Mouse (Mus musculus): ENCODE measurements around the gene Sost. TPM values are rescaled to one million over a fixed set of nuclear protein-coding genes. Genes with fewer than 3 reads are reported as not detected.
A peak's percentile ranks its signal among the peaks of the same experiment; 100 is the strongest.

The Sost gene
- polyA plus RNA-seq, 1 experiment from 2014 or later = 0.80 TPM

DNA sequence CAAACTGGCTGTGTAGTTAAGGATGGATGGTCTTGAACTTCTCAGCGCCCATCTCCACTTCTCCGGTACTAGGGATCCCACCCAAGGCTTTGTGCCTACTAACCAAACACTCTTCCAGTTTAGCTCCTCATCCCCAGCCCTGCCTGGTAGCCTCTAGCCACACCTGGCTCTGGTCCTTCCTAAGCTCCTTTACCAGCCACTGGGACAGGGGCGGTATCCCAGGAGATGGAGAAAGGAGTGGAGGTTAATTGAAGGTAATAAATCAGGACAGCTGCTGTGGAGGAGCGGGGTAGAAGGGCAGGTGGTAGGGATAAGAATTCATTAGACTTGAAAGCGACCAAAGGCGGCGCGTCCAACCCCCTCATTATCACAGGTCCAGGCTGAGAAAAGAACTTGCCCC is 2.2 kb downstream of the Sost start:
- ATAC-seq (ENCODE audit: low FRiP score, low TSS enrichment) = peak; percentile 31; the same call in 1 of the 2 replicates
- H3K9ac ChIP-seq (replicated peaks; ENCODE audit: low read length) = no peak overlapping the region
- peaks cover 62% of the 10 kb centered on the region for H3K27me3 ChIP-seq (ENCODE audit: insufficient read depth, low read length)
- peaks cover 64% of the 10 kb centered on the region for H3K4me1 ChIP-seq (ENCODE audit: insufficient read depth, low read length)
- WGBS = 6% methylated on average over 8 of the region's 8 CpGs
- H3K27ac ChIP-seq (ENCODE audit: low read length) = peak overlapping the region; percentile 28; the same call in 1 of the 2 replicates
- no peaks in the 10 kb centered on the region for H3K9me3 ChIP-seq (ENCODE audit: low read length)
- H3K4me2 ChIP-seq (replicated peaks; ENCODE audit: low read depth, low read length) = peak overlapping the region; percentile 93; the same call in 1 of the 2 replicates
- H3K4me3 ChIP-seq (ENCODE audit: low read length) = no peak overlapping the region; the same call in 1 of the 2 replicates
- no peaks in the 10 kb centered on the region for H3K36me3 ChIP-seq (ENCODE audit: insufficient read depth, low read length)

GRCm38 (mm10) chr11:101963473-101964291 is 3.1 kb downstream of the Sost start:
- ATAC-seq (ENCODE audit: low FRiP score, low TSS enrichment) = peak; percentile 22; the same call in 1 of the 2 replicates
- under 1% methylated on average over 78 of the region's 78 CpGs for WGBS
- H3K27me3 ChIP-seq (ENCODE audit: insufficient read depth, low read length) = peaks cover 62% of the 10 kb centered on the region

GRCm38 (mm10) chr11:101963043-101963442 is 3.8 kb downstream of the Sost start:
- Histone ChIP-seq H3K4me2 (replicated peaks; ENCODE audit: low read depth, low read length) (peak overlapping the region; percentile 93), H3K4me1 (ENCODE audit: insufficient read depth, low read length) (peaks cover 56% of the 10 kb centered on the region), H3K27ac (ENCODE audit: low read length) (no peak overlapping the region), H3K9me3 (ENCODE audit: low read length) (no peaks in the 10 kb centered on the region), H3K9ac (replicated peaks; ENCODE audit: low read length) (peak overlapping the region; percentile 71), H3K4me3 (ENCODE audit: low read length) (peak overlapping the region; percentile 59), H3K36me3 (ENCODE audit: insufficient read depth, low read length) (no peaks in the 10 kb centered on the region), H3K27me3 (ENCODE audit: insufficient read depth, low read length) (peaks cover 62% of the 10 kb centered on the region)
- 4% methylated on average over 11 of the region's 11 CpGs for WGBS
- no peak for ATAC-seq (ENCODE audit: low FRiP score, low TSS enrichment)

More at GRCm38 (mm10) chr11:101963473-101964291, 3.1 kb downstream of the Sost start:
- peak overlapping the region; percentile 28; the same call in 1 of the 2 replicates for H3K27ac ChIP-seq (ENCODE audit: low read length)
- peaks cover 62% of the 10 kb centered on the region for H3K4me1 ChIP-seq (ENCODE audit: insufficient read depth, low read length)
- no peaks in the 10 kb centered on the region for H3K36me3 ChIP-seq (ENCODE audit: insufficient read depth, low read length)
- no peaks in the 10 kb centered on the region for H3K9me3 ChIP-seq (ENCODE audit: low read length)
- peak overlapping the region; percentile 93 for H3K4me2 ChIP-seq (replicated peaks; ENCODE audit: low read depth, low read length)
- H3K9ac ChIP-seq (replicated peaks; ENCODE audit: low read length) = peak overlapping the region; percentile 71
- peak overlapping the region; percentile 59 for H3K4me3 ChIP-seq (ENCODE audit: low read length)

DNA sequence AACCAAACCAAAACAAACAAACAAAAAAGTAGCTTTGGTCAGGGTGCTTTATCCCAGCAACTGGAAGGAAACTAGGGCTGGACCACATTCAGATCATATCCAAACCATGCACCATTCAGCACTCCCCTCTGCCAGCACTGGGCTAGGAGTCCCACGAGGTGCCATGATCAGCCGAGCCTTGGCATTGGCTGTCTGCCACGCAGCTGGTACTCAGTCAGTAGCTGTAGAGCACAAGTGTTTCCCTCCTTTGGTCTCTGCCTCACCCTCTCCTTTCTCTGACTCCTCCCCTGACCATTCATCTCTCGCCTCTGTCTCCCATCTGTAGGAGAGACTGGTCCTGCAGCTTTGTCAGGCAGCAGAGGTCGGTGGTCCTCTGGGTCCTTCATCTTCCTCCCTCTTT is 9.3 kb downstream of the Sost start:
- Histone ChIP-seq H3K27me3 (ENCODE audit: insufficient read depth, low read length) (peaks cover 23% of the 10 kb centered on the region), H3K4me3 (ENCODE audit: low read length) (no peak overlapping the region), H3K4me1 (ENCODE audit: insufficient read depth, low read length) (peaks cover 15% of the 10 kb centered on the region), H3K9me3 (ENCODE audit: low read length) (no peaks in the 10 kb centered on the region), H3K27ac (ENCODE audit: low read length) (no peak overlapping the region), H3K9ac (replicated peaks; ENCODE audit: low read length) (no peak overlapping the region), H3K36me3 (ENCODE audit: insufficient read depth, low read length) (no peaks in the 10 kb centered on the region), H3K4me2 (replicated peaks; ENCODE audit: low read depth, low read length) (no peak overlapping the region)
- ATAC-seq (ENCODE audit: low FRiP score, low TSS enrichment) = no peak
- WGBS = 67% methylated on average over 5 of the region's 5 CpGs

DNA sequence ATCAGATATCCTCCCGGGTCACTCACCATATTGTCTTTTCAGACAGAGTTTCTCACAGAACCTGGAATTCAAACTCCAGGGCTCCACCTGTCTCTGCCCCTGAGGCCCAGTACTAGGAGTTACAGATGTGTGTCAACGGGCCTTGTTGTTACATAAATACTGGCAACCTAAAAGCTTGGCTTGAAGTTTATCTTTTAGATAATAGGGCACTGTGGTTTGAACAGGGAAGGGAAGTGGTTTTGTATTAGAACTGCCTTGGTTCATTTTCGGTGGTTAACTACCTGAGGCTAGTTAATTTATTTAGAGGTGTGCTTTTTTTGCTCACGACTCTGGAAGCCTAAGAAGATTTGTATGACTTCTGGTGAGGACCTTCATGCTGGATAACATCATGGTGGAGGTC is 13.4 kb downstream of the Sost start:
- H3K4me1 ChIP-seq (ENCODE audit: insufficient read depth, low read length) = peaks cover 18% of the 10 kb centered on the region
- 43% methylated on average over 4 of the region's 4 CpGs for WGBS
- H3K9ac ChIP-seq (replicated peaks; ENCODE audit: low read length) = no peak overlapping the region
- H3K4me2 ChIP-seq (replicated peaks; ENCODE audit: low read depth, low read length) = peak overlapping the region; percentile 17; the same call in 1 of the 2 replicates
- no peaks in the 10 kb centered on the region for H3K36me3 ChIP-seq (ENCODE audit: insufficient read depth, low read length)
- H3K27me3 ChIP-seq (ENCODE audit: insufficient read depth, low read length) = peaks cover 9% of the 10 kb centered on the region; the same call in 1 of the 2 replicates
- no peaks in the 10 kb centered on the region for H3K9me3 ChIP-seq (ENCODE audit: low read length)
- ATAC-seq (ENCODE audit: low FRiP score, low TSS enrichment) = no peak
- peak overlapping the region; percentile 66 for H3K27ac ChIP-seq (ENCODE audit: low read length)
- no peak overlapping the region for H3K4me3 ChIP-seq (ENCODE audit: low read length)

DNA sequence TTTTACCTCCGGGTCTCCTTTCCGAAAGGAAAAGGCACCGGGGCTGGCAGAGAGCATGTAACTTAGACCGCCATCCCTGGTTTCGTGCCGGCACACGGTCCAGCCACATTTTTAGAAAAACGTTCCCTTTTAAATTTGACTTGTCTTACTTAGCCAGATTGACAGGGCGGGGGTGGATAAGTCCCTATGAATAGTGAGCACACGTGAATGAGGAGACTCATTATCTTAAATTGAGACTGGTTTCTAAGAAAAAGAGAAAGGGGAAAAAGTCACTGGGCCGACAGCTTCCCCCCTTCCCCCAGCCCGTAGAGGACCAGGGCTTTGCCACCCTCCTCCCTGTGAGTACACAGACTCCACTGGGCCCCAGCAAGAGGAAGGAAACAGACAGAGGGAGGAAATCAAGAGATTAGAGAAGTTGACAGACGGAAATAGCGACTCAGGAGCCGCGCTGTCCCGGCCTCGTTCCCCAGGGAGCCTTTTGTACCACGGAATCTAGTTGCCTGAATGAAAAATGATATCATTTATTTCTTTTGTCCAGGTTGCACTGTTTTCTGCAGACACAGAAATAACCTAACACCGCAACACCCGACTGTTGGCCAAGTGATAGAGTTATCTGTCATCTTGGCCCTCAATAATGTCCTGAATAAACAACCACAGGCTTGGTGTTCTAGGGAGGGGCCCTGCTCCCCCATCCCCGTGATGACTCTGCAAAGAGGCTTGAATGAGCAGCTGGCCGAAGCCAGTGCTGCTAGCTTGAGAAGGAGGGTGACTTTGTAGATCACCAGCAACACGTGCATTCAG is 14.1 kb downstream of the Sost start:
- WGBS = 23% methylated on average over 24 of the region's 24 CpGs
- no peak overlapping the region for H3K4me3 ChIP-seq (ENCODE audit: low read length)
- no peaks in the 10 kb centered on the region for H3K36me3 ChIP-seq (ENCODE audit: insufficient read depth, low read length)
- peak; percentile 90 for ATAC-seq (ENCODE audit: low FRiP score, low TSS enrichment)
- H3K9ac ChIP-seq (replicated peaks; ENCODE audit: low read length) = no peak overlapping the region; the same call in 1 of the 2 replicates
- H3K4me2 ChIP-seq (replicated peaks; ENCODE audit: low read depth, low read length) = peak overlapping the region; percentile 17
- no peaks in the 10 kb centered on the region for H3K9me3 ChIP-seq (ENCODE audit: low read length)
- peaks cover 18% of the 10 kb centered on the region for H3K4me1 ChIP-seq (ENCODE audit: insufficient read depth, low read length)
- peak overlapping the region; percentile 66 for H3K27ac ChIP-seq (ENCODE audit: low read length)
- H3K27me3 ChIP-seq (ENCODE audit: insufficient read depth, low read length) = peaks cover 9% of the 10 kb centered on the region; the same call in 1 of the 2 replicates

GRCm38 (mm10) chr11:101950021-101950420 is 16.8 kb downstream of the Sost start:
- H3K36me3 ChIP-seq (ENCODE audit: insufficient read depth, low read length) = no peaks in the 10 kb centered on the region
- H3K27ac ChIP-seq (ENCODE audit: low read length) = no peak overlapping the region
- H3K4me1 ChIP-seq (ENCODE audit: insufficient read depth, low read length) = peaks cover 25% of the 10 kb centered on the region
- no peak for ATAC-seq (ENCODE audit: low FRiP score, low TSS enrichment)
- no peak overlapping the region for H3K4me3 ChIP-seq (ENCODE audit: low read length)
- H3K9ac ChIP-seq (replicated peaks; ENCODE audit: low read length) = no peak overlapping the region
- no peak overlapping the region for H3K4me2 ChIP-seq (replicated peaks; ENCODE audit: low read depth, low read length)
- H3K27me3 ChIP-seq (ENCODE audit: insufficient read depth, low read length) = peaks cover under 1% of the 10 kb centered on the region; the same call in 1 of the 2 replicates
- WGBS = 90% methylated on average over 5 of the region's 5 CpGs
- H3K9me3 ChIP-seq (ENCODE audit: low read length) = no peaks in the 10 kb centered on the region

DNA sequence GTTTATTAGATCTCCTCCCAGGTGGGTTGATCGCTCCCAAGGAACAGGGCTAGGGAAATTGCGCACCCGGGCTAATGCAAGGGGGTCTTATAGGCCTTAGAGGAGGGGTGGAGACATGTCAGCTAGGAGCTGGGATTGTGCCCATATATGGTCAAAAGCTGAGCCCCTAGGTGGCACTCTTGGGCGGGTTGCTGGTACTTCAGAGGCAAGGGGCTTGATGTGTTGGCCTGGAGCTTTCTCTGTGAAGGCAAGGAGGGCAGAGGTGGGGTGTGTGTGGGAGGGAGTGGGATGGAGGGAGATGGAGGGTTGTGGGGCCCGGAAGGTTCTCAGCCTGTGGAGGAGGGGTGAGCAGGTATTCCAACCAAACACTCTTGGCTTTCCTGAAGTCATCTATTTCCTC is 20.3 kb downstream of the Sost start:
- Histone ChIP-seq H3K4me3 (ENCODE audit: low read length) (no peak overlapping the region), H3K27me3 (ENCODE audit: insufficient read depth, low read length) (no peaks in the 10 kb centered on the region), H3K27ac (ENCODE audit: low read length) (no peak overlapping the region), H3K36me3 (ENCODE audit: insufficient read depth, low read length) (no peaks in the 10 kb centered on the region), H3K4me1 (ENCODE audit: insufficient read depth, low read length) (peaks cover 7% of the 10 kb centered on the region), H3K9me3 (ENCODE audit: low read length) (no peaks in the 10 kb centered on the region), H3K4me2 (replicated peaks; ENCODE audit: low read depth, low read length) (no peak overlapping the region), H3K9ac (replicated peaks; ENCODE audit: low read length) (no peak overlapping the region)
- WGBS = 20% methylated on average over 5 of the region's 5 CpGs
- ATAC-seq (ENCODE audit: low FRiP score, low TSS enrichment) = peak; percentile 42; the same call in 1 of the 2 replicates

GRCm38 (mm10) chr11:101943055-101943454 is 23.8 kb downstream of the Sost start:
- Histone ChIP-seq H3K4me3 (ENCODE audit: low read length) (no peak overlapping the region), H3K27me3 (ENCODE audit: insufficient read depth, low read length) (no peaks in the 10 kb centered on the region), H3K27ac (ENCODE audit: low read length) (no peak overlapping the region), H3K4me2 (replicated peaks; ENCODE audit: low read depth, low read length) (no peak overlapping the region), H3K4me1 (ENCODE audit: insufficient read depth, low read length) (peaks cover 10% of the 10 kb centered on the region), H3K9ac (replicated peaks; ENCODE audit: low read length) (no peak overlapping the region), H3K9me3 (ENCODE audit: low read length) (no peaks in the 10 kb centered on the region), H3K36me3 (ENCODE audit: insufficient read depth, low read length) (no peaks in the 10 kb centered on the region)
- WGBS = 57% methylated on average over 3 of the region's 3 CpGs
- ATAC-seq (ENCODE audit: low FRiP score, low TSS enrichment) = no peak
